Mouse (Mus musculus) megakaryocyte, embryonic 14.5 days (primary cell): ENCODE results near the gene Tctn1.

ENCODE experiments used
- FLI1 ChIP-seq: IDR thresholded peaks from 2 replicates; pipeline ENCODE4 v1.6.1; 2012; ENCODE audit warnings: low read length, inconsistent platforms, mixed read lengths
- GATA1 ChIP-seq: IDR thresholded peaks from 3 replicates; pipeline ENCODE4 v1.6.1; 2012; ENCODE audit warnings: mixed read lengths, low read length, inconsistent platforms, borderline replicate concordance

DNA sequence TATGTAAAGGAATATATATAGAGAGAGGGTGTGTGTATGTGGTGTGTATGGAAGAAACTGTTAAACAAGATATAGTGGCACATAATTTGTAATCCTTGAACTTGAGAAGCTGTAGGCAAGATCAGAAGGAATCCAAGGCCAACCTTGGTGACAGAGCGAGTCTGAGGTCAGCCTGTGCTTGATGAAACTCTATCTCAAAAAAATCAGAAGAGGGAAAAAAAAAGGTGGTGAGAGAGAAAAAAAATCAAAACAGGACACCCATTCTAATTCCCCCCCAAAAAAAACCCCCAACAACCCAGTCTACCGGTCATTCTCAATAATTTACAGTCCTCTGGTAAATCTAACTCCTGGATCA lies 19.5 kb upstream of the Tctn1 start:
- no peak for TF ChIP-seq GATA1
- no peak for TF ChIP-seq FLI1
